Mouse (Mus musculus) liver, embryonic 16.5 days (tissue): ENCODE measurements at regions not wholly inside any gene's neighbourhood (a gene's known extent, or its start where the extent isn't known, plus 50 kb on each side); places are given as distances from the start of the nearest gene placed in this dataset.
A peak's percentile ranks its signal among the peaks of the same experiment; 100 is the strongest.

Experiments used
- ATAC-seq: fragments of 200-750 bp; cut with Nextera tagmentation; 2 replicates; pipeline ENCODE4 v1.8.0; 2017; ENCODE audit warnings: low read depth, mild to moderate bottlenecking, moderate number of reproducible peaks, moderate library complexity
- H3K27ac ChIP-seq: fragments of 300-500 bp; sonication (generic); 2 replicates; pipeline ENCODE4 v1.5.1; 2014; ENCODE audit warnings: mild to moderate bottlenecking, low read length
- H3K27me3 ChIP-seq: fragments of 300-500 bp; sonication (generic); 2 replicates; pipeline ENCODE4 v1.6.1; 2014; ENCODE audit warnings: low read depth, low read length, mixed read lengths; ENCODE audit not compliant: control insufficient read depth, insufficient read depth
- H3K36me3 ChIP-seq: fragments of 300-500 bp; sonication (generic); 2 replicates; pipeline ENCODE4 v1.6.1; 2014; ENCODE audit warnings: mild to moderate bottlenecking; ENCODE audit not compliant: control insufficient read depth, insufficient read depth
- H3K4me1 ChIP-seq: fragments of 300-500 bp; sonication (generic); 2 replicates; pipeline ENCODE4 v1.6.1; 2014; ENCODE audit warnings: low read depth, low read length, mixed read lengths; ENCODE audit not compliant: control insufficient read depth
- H3K4me2 ChIP-seq: fragments of 300-500 bp; sonication (generic); 2 replicates; pipeline ENCODE4 v1.6.1; 2014; ENCODE audit warnings: low read depth, low read length, mixed read lengths
- H3K4me3 ChIP-seq: fragments of 300-500 bp; sonication (generic); 2 replicates; pipeline ENCODE4 v1.5.1; 2014; ENCODE audit warnings: low read depth, mild to moderate bottlenecking, low read length
- H3K9ac ChIP-seq: fragments of 300-500 bp; sonication (generic); 2 replicates; pipeline ENCODE4 v1.6.1; 2014; ENCODE audit warnings: low read depth, low read length
- H3K9me3 ChIP-seq: fragments of 300-500 bp; sonication (generic); replicated peaks from 2 replicates; pipeline ENCODE4 v1.6.1; 2016; ENCODE audit warnings: low read length; ENCODE audit not compliant: control insufficient read depth
- WGBS: fragments of 180-500 bp; shearing (Covaris S2); extraction: QIAGEN DNeasy Blood & Tissue Kit; methylation state at CpG from one replicate; pipeline ENCODE4 v1.1.7; 2014; ENCODE audit not compliant: insufficient replicate concordance; 5-methylcytosine and 5-hydroxymethylcytosine counted together

- WGBS: 52% methylated on average over 4 of the region's 4 CpGs
- no peak for ATAC-seq
- Histone ChIP-seq H3K4me1 (no peaks in the 10 kb centered on the region), H3K9ac (no peak overlapping the region), H3K27me3 (no peaks in the 10 kb centered on the region), H3K4me3 (no peak overlapping the region), H3K27ac (no peak overlapping the region), H3K36me3 (no peaks in the 10 kb centered on the region), H3K9me3 (no peaks in the 10 kb centered on the region), H3K4me2 (no peak overlapping the region)
These were observed 256.2 kb upstream of the Rag2 start for GRCm38 (mm10) chr2:101368278-101368677.

GRCm38 (mm10) chr2:101370991-101371736, 253.4 kb upstream of the Rag2 start:
- no peaks in the 10 kb centered on the region for H3K27me3 ChIP-seq
- no peak overlapping the region for H3K4me2 ChIP-seq
- no peak overlapping the region for H3K4me3 ChIP-seq
- H3K36me3 ChIP-seq: no peaks in the 10 kb centered on the region
- H3K9me3 ChIP-seq: no peaks in the 10 kb centered on the region
- 26% methylated on average over 6 of the region's 6 CpGs for WGBS
- H3K4me1 ChIP-seq: no peaks in the 10 kb centered on the region
- peak; percentile 69 for ATAC-seq
- no peak overlapping the region for H3K27ac ChIP-seq
- no peak overlapping the region for H3K9ac ChIP-seq

GRCm38 (mm10) chr2:101371834-101372493, 252.6 kb upstream of the Rag2 start:
- H3K9ac ChIP-seq: no peak overlapping the region
- WGBS: 62% methylated on average over 7 of the region's 7 CpGs
- ATAC-seq: no peak

GRCm38 (mm10) chr2:101380595-101380994, 243.9 kb upstream of the Rag2 start:
- H3K9ac ChIP-seq: no peak overlapping the region
- no peak overlapping the region for H3K27ac ChIP-seq
- no peaks in the 10 kb centered on the region for H3K9me3 ChIP-seq
- H3K4me2 ChIP-seq: no peak overlapping the region
- 44% methylated on average over 6 of the region's 6 CpGs for whole genome bisulfite sequencing
- ATAC-seq: no peak
- no peak overlapping the region for H3K4me3 ChIP-seq
- no peaks in the 10 kb centered on the region for H3K4me1 ChIP-seq
- no peaks in the 10 kb centered on the region for H3K27me3 ChIP-seq
- H3K36me3 ChIP-seq: no peaks in the 10 kb centered on the region

More at GRCm38 (mm10) chr2:101371834-101372493, 252.6 kb upstream of the Rag2 start:
- Histone ChIP-seq H3K4me2 (no peak overlapping the region), H3K4me3 (no peak overlapping the region), H3K27me3 (no peaks in the 10 kb centered on the region), H3K4me1 (no peaks in the 10 kb centered on the region), H3K27ac (no peak overlapping the region), H3K9me3 (no peaks in the 10 kb centered on the region), H3K36me3 (no peaks in the 10 kb centered on the region)

- no peak for ATAC-seq
- Histone ChIP-seq H3K4me3 (no peak overlapping the region), H3K4me1 (no peaks in the 10 kb centered on the region), H3K27ac (no peak overlapping the region), H3K9me3 (no peaks in the 10 kb centered on the region), H3K4me2 (no peak overlapping the region), H3K36me3 (no peaks in the 10 kb centered on the region), H3K9ac (no peak overlapping the region), H3K27me3 (no peaks in the 10 kb centered on the region)
- WGBS: 82% methylated on average over 1 of the region's 1 CpGs
These were observed 209.5 kb upstream of the Rag2 start for GRCm38 (mm10) chr2:101415002-101415401.

- H3K4me2 ChIP-seq: no peak overlapping the region
- H3K9ac ChIP-seq: no peak overlapping the region
- ATAC-seq: no peak
- no peaks in the 10 kb centered on the region for H3K36me3 ChIP-seq
- H3K27ac ChIP-seq: no peak overlapping the region
- no peak overlapping the region for H3K4me3 ChIP-seq
- 56% methylated on average over 3 of the region's 3 CpGs for WGBS
- H3K9me3 ChIP-seq: no peaks in the 10 kb centered on the region
- H3K4me1 ChIP-seq: no peaks in the 10 kb centered on the region
- no peaks in the 10 kb centered on the region for H3K27me3 ChIP-seq
These were observed 207.8 kb upstream of the Rag2 start for GRCm38 (mm10) chr2:101416702-101417101.

- Histone ChIP-seq H3K4me3 (no peak overlapping the region), H3K9ac (no peak overlapping the region), H3K27me3 (no peaks in the 10 kb centered on the region), H3K4me1 (no peaks in the 10 kb centered on the region), H3K9me3 (no peaks in the 10 kb centered on the region), H3K4me2 (no peak overlapping the region), H3K27ac (no peak overlapping the region), H3K36me3 (no peaks in the 10 kb centered on the region)
- 51% methylated on average over 8 of the region's 8 CpGs for WGBS
- no peak for ATAC-seq
These were observed 191.2 kb upstream of the Rag2 start for GRCm38 (mm10) chr2:101433141-101433895.

GRCm38 (mm10) chr2:101440231-101440630, 184.3 kb upstream of the Rag2 start:
- H3K27ac ChIP-seq: no peak overlapping the region
- ATAC-seq: no peak
- H3K36me3 ChIP-seq: no peaks in the 10 kb centered on the region
- no peak overlapping the region for H3K4me3 ChIP-seq
- no peaks in the 10 kb centered on the region for H3K4me1 ChIP-seq
- no peaks in the 10 kb centered on the region for H3K27me3 ChIP-seq
- H3K9ac ChIP-seq: no peak overlapping the region
- 54% methylated on average over 5 of the region's 5 CpGs for WGBS
- H3K4me2 ChIP-seq: no peak overlapping the region
- H3K9me3 ChIP-seq: no peaks in the 10 kb centered on the region
